Mouse (Mus musculus): ENCODE results near the gene Rad54l2. TPM values are rescaled to one million over a fixed set of nuclear protein-coding genes. Genes with fewer than 3 reads are reported as not detected.

Gene Rad54l2
- polyA plus RNA-seq, 1 experiment from 2014 or later: 6.2 TPM

DNA sequence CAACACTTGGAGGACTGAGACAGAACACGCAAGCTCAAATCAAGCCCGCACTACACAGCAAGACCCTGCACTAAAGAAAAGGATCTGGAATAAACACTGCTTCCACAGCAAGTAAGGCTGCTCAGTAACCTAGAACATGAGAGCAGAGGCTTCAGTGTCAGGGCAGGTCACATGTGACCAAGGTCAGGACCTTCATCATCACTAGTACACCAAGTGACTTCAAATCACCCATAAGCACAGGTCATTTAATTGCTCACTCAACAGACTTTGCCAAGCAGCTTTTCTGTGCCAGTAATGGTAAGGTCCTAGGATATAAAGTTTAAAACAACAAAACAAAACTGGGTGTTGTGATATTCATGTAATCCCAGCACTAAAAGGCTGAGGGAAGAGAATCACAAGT, 5.4 kb downstream of the Rad54l2 start:
- ATAC-seq (ENCODE audit: insufficient number of reproducible peaks, low FRiP score, low TSS enrichment, low read depth): no peak
- 100% methylated on average over 2 of the region's 2 CpGs for WGBS
- H3K4me1 ChIP-seq: peaks cover 9% of the 10 kb centered on the region

DNA sequence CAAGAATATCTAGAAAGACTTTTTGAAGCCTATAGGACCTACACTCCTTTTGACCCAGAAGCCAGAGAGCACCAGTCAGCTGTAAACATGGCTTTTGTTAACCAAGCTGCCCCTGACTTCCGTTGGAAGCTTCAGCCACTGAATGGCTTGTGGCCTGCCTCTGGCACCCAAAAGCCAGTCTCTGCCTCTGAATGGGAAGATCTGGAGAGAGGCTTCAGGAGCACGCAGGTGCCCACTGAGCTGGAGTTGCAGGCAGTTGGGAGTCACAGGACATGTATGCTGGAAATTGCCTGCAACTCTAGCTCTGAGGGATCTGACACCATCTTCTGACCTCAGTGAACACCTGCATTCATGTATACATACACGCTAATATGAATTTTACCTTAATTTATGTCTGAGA, 8.9 kb downstream of the Rad54l2 start:
- no peak overlapping the region for H3K4me3 ChIP-seq
- H3K9ac ChIP-seq: no peak overlapping the region
- H3K9me3 ChIP-seq: no peaks in the 10 kb centered on the region
- H3K4me1 ChIP-seq: no peaks in the 10 kb centered on the region
- H3K4me2 ChIP-seq: no peak overlapping the region
- no peaks in the 10 kb centered on the region for H3K27me3 ChIP-seq
- 88% methylated on average over 3 of the region's 3 CpGs for WGBS
- ATAC-seq (ENCODE audit: insufficient number of reproducible peaks, low FRiP score, low TSS enrichment, low read depth): no peak
- no peak overlapping the region for H3K27ac ChIP-seq
- H3K36me3 ChIP-seq: no peaks in the 10 kb centered on the region

More for the DNA sequence above, 5.4 kb downstream of the Rad54l2 start:
- no peaks in the 10 kb centered on the region for H3K27me3 ChIP-seq
- H3K4me3 ChIP-seq: no peak overlapping the region
- H3K36me3 ChIP-seq: no peaks in the 10 kb centered on the region
- no peaks in the 10 kb centered on the region for H3K9me3 ChIP-seq
- no peak overlapping the region for H3K27ac ChIP-seq
- H3K4me2 ChIP-seq: no peak overlapping the region
- H3K9ac ChIP-seq: no peak overlapping the region

DNA sequence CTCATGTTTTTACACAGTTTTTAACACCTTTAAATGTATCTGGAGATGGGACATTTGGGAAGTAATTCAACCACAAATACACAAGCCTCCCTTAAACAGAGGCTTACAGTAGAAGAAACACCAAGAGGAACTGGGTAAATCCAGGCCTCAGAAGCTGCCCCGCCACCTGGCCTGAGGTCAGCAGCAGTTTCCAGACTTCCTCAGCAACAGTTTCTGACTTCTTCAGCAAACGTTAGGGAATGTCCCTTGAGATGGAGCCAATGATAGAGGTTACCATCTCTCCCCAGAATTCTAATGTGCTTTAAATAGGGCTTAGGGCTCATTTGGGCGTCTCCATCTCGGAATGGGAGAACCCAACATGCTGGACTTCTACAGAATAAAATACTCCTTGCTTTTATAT, 10.7 kb downstream of the Rad54l2 start:
- Histone ChIP-seq H3K9me3 (no peaks in the 10 kb centered on the region), H3K4me2 (no peak overlapping the region), H3K27ac (no peak overlapping the region), H3K4me3 (no peak overlapping the region), H3K27me3 (no peaks in the 10 kb centered on the region), H3K36me3 (no peaks in the 10 kb centered on the region), H3K4me1 (no peaks in the 10 kb centered on the region), H3K9ac (no peak overlapping the region)
- no peak for ATAC-seq (ENCODE audit: insufficient number of reproducible peaks, low FRiP score, low TSS enrichment, low read depth)
- WGBS: 79% methylated on average over 4 of the region's 4 CpGs

DNA sequence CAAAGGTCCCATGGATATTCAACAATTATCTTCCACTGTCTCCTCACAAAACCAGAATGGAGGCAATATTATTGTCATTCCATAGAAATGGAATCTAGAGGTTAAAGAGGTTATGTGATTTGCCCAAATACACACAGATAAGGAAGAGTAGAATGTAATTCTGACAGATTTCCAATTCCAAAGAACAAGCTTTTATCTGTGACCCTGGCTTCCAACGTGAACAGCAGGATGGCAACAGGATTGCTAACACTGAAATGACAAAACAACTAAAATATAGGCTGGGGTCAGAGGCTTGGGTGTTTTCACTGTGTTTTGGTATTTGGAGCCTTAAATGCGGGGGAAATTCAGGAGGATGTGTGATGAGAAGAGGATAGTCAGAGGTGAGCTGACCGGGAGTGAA, 11.6 kb downstream of the Rad54l2 start:
- Histone ChIP-seq H3K4me3 (no peak overlapping the region), H3K4me2 (no peak overlapping the region), H3K9ac (no peak overlapping the region), H3K36me3 (no peaks in the 10 kb centered on the region), H3K27ac (no peak overlapping the region), H3K4me1 (no peaks in the 10 kb centered on the region), H3K9me3 (no peaks in the 10 kb centered on the region), H3K27me3 (no peaks in the 10 kb centered on the region)
- WGBS: 87% methylated on average over 3 of the region's 3 CpGs
- ATAC-seq (ENCODE audit: insufficient number of reproducible peaks, low FRiP score, low TSS enrichment, low read depth): no peak

DNA sequence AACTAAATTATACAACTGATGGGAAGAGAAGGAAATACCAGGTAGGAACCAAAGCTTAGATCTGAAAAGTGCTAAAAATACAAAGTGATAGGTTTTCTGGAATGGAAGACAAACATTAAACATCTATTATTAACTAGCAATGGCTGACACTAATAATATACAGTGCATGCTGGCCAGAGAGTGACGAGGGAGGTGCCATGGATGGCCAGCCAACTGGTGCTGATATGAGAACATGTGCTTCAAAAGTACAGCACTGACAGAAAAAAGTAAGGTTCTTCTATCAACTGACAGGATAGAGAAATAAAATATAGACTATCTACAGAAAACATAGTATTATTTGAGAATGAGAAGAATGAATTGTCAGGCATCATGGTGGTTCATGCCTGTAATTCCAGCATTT, 12.9 kb downstream of the Rad54l2 start:
- WGBS: 84% methylated on average over 1 of the region's 1 CpGs
- no peak for ATAC-seq (ENCODE audit: insufficient number of reproducible peaks, low FRiP score, low TSS enrichment, low read depth)

DNA sequence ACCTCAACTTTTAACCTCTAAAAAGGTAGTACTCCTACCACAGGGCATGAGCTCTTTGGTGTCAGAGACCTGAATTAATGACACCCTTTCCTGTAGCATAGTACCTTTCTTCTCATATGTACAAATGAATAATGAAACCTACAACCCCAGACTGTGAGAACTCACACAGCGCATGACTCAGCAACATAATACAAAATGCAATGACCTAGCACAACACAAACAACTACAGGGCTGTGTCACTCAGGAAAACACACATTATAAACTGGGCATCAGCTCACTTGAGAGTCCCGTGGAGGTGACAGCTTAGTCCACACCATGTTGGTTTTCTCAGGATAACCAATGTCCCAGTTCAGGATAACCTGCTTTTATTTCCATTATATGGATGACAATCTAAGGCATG, 17.2 kb downstream of the Rad54l2 start:
- 88% methylated on average over 2 of the region's 2 CpGs for WGBS
- no peak overlapping the region for H3K27ac ChIP-seq
- no peak overlapping the region for H3K4me2 ChIP-seq
- no peaks in the 10 kb centered on the region for H3K9me3 ChIP-seq
- H3K4me3 ChIP-seq: no peak overlapping the region
- no peak for ATAC-seq (ENCODE audit: insufficient number of reproducible peaks, low FRiP score, low TSS enrichment, low read depth)
- no peak overlapping the region for H3K9ac ChIP-seq
- H3K36me3 ChIP-seq: no peaks in the 10 kb centered on the region
- H3K4me1 ChIP-seq: no peaks in the 10 kb centered on the region
- H3K27me3 ChIP-seq: no peaks in the 10 kb centered on the region

More for the DNA sequence above, 12.9 kb downstream of the Rad54l2 start:
- Histone ChIP-seq H3K9ac (no peak overlapping the region), H3K4me3 (no peak overlapping the region), H3K9me3 (no peaks in the 10 kb centered on the region), H3K27me3 (no peaks in the 10 kb centered on the region), H3K27ac (no peak overlapping the region), H3K36me3 (no peaks in the 10 kb centered on the region), H3K4me1 (no peaks in the 10 kb centered on the region), H3K4me2 (no peak overlapping the region)

DNA sequence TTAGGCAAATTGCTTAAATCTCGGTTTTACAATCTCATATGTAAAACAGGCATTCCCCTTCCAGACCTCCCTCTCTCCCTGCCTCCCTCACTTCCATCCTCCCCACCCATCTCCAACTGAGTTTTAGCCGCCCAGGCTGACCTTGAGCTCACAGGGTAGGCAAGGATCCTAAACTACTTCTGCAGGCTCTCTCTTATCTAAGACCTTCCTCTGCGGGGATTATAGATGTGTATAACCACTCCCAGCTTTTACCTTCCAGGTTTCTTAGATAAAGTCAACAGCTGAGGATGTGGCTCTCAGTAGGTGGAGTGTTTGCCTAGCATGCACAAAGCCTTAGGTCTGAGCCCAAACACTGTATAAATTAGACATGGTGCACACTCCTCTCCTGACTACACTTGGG, 18.8 kb downstream of the Rad54l2 start:
- no peaks in the 10 kb centered on the region for H3K36me3 ChIP-seq
- H3K27me3 ChIP-seq: no peaks in the 10 kb centered on the region
- H3K27ac ChIP-seq: no peak overlapping the region
- no peak overlapping the region for H3K4me3 ChIP-seq
- H3K9me3 ChIP-seq: no peaks in the 10 kb centered on the region
- no peaks in the 10 kb centered on the region for H3K4me1 ChIP-seq
- no peak overlapping the region for H3K4me2 ChIP-seq
- no peak overlapping the region for H3K9ac ChIP-seq
- WGBS: 78% methylated on average over 3 of the region's 3 CpGs
- ATAC-seq (ENCODE audit: insufficient number of reproducible peaks, low FRiP score, low TSS enrichment, low read depth): no peak

DNA sequence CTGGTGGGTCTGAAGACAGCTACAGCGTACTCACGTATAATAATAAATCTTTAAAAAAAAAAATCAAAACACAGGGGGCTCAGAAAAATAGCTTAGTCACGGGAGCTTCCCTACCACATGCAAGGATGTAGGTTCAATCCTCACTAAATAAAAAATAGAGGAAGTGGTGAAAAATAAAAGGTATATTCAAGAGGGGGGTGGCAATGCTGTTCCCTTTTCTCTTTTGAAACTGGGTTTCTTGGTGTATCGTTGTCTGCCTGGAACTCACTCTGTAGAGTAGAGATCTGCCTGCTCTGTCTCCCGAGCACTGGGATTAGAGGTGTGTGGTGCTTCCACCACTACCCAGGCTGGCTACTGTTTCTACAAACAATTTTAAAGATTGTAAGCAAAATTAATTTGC, 19.2 kb downstream of the Rad54l2 start:
- H3K36me3 ChIP-seq: no peaks in the 10 kb centered on the region
- no peaks in the 10 kb centered on the region for H3K4me1 ChIP-seq
- no peak for ATAC-seq (ENCODE audit: insufficient number of reproducible peaks, low FRiP score, low TSS enrichment, low read depth)
- no peaks in the 10 kb centered on the region for H3K9me3 ChIP-seq
- no peak overlapping the region for H3K4me3 ChIP-seq
- H3K27ac ChIP-seq: no peak overlapping the region
- WGBS: 94% methylated on average over 5 of the region's 5 CpGs
- no peaks in the 10 kb centered on the region for H3K27me3 ChIP-seq
- no peak overlapping the region for H3K4me2 ChIP-seq
- no peak overlapping the region for H3K9ac ChIP-seq

DNA sequence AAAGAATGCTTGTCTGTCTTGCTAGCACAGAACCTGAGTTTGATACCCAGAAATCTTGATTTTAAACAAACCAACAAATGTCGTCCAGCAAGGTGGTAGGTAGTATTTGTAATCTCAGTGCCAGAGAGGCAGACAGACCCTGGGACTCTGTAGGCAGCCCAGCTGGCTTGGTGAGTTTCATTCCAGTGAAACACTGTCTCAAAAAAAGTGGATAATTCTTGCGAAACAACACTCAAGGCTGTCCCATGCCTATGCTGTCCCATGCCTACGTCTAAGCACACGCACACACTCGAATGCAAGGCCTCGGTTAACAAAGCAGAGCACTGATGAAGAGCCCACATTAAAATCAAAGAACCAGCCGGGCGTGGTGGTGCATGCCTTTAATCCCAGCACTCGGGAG, 32.6 kb downstream of the Rad54l2 start:
- Histone ChIP-seq H3K9ac (no peak overlapping the region), H3K36me3 (0 out of 2 replicates have a peak, but pooled peaks cover 23% of the 10 kb centered on the region), H3K4me1 (no peaks in the 10 kb centered on the region), H3K27me3 (no peaks in the 10 kb centered on the region), H3K9me3 (no peaks in the 10 kb centered on the region), H3K27ac (no peak overlapping the region), H3K4me3 (no peak overlapping the region), H3K4me2 (no peak overlapping the region)
- no peak for ATAC-seq (ENCODE audit: insufficient number of reproducible peaks, low FRiP score, low TSS enrichment, low read depth)
- 87% methylated on average over 9 of the region's 9 CpGs for WGBS

DNA sequence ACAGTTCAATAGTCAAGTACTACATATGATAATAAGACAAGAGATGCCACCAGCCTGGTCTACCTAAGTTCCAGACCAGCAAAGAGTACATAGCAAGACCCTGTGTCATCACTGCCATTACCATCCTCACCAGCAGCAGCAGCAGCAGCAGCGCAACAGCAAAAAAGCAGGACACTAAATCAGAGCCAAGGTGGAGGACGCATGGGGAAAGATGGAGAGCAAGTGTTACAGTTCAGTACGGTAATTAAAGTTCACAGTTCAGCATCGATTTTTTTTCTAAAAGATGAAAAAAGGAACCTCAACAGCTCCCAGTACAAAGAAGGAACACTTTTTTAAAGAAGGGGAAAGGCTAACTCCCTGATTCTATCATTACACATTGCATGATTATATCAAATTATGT, 33.2 kb downstream of the Rad54l2 start:
- no peak overlapping the region for H3K27ac ChIP-seq

DNA sequence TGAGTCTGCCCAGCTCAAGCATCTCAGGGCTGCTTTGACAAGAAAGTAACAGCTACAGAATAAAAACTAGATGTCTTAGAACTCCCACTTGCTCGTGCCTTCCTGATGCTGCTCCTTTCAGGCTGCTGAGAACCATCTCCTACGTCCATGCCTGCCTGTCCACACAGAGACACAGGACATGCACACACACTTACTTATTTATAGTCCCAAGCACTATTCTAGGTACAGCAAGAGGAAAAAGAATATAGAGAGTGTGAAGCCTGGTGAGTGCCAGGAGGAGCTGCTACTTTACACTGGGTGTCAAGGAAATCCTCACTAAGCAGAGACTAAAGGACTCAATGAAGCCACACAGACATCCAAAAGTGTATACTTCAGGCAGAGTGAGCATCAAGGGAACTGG, 34.7 kb downstream of the Rad54l2 start:
- no peak overlapping the region for H3K4me2 ChIP-seq
- H3K27me3 ChIP-seq: no peaks in the 10 kb centered on the region
- no peak for ATAC-seq (ENCODE audit: insufficient number of reproducible peaks, low FRiP score, low TSS enrichment, low read depth)
- H3K9ac ChIP-seq: no peak overlapping the region
- no peaks in the 10 kb centered on the region for H3K9me3 ChIP-seq
- 0 out of 2 replicates have a peak, but pooled peaks cover 19% of the 10 kb centered on the region for H3K36me3 ChIP-seq
- H3K4me1 ChIP-seq: no peaks in the 10 kb centered on the region
- H3K27ac ChIP-seq: no peak overlapping the region
- no peak overlapping the region for H3K4me3 ChIP-seq
- 87% methylated on average over 2 of the region's 2 CpGs for WGBS

More for the DNA sequence above, 33.2 kb downstream of the Rad54l2 start:
- no peaks in the 10 kb centered on the region for H3K4me1 ChIP-seq
- 92% methylated on average over 4 of the region's 4 CpGs for WGBS
- H3K27me3 ChIP-seq: no peaks in the 10 kb centered on the region
- no peaks in the 10 kb centered on the region for H3K9me3 ChIP-seq
- no peak overlapping the region for H3K4me3 ChIP-seq
- no peak for ATAC-seq (ENCODE audit: insufficient number of reproducible peaks, low FRiP score, low TSS enrichment, low read depth)
- no peak overlapping the region for H3K4me2 ChIP-seq
- H3K9ac ChIP-seq: no peak overlapping the region
- H3K36me3 ChIP-seq: 0 out of 2 replicates have a peak, but pooled peaks cover 23% of the 10 kb centered on the region

DNA sequence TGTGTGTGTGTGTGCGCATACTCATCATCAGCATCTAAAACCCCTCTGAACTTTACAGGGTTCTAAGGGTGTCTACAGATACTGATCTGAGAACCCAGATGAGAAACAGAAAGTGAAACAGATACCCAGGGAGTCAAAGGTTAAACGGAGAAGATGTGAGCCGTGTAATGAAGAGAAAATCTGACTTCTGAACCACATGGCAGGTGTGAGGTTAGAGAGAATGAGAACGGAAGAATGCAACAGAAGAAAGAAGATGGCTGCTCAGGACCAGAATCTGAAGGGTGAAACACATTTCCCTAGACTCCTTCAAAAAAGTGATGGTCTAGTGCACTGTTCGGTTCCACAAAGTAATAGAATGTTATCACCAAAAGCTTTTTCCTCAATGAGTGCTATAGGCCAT, 36.9 kb downstream of the Rad54l2 start:
- H3K9me3 ChIP-seq: no peaks in the 10 kb centered on the region
- H3K4me1 ChIP-seq: no peaks in the 10 kb centered on the region
- H3K9ac ChIP-seq: no peak overlapping the region
- no peak overlapping the region for H3K4me2 ChIP-seq
- WGBS: 91% methylated on average over 5 of the region's 5 CpGs
- H3K27me3 ChIP-seq: no peaks in the 10 kb centered on the region
- ATAC-seq (ENCODE audit: insufficient number of reproducible peaks, low FRiP score, low TSS enrichment, low read depth): no peak
- no peak overlapping the region for H3K27ac ChIP-seq
- no peak overlapping the region for H3K4me3 ChIP-seq
- H3K36me3 ChIP-seq: 0 out of 2 replicates have a peak, but pooled peaks cover 16% of the 10 kb centered on the region

DNA sequence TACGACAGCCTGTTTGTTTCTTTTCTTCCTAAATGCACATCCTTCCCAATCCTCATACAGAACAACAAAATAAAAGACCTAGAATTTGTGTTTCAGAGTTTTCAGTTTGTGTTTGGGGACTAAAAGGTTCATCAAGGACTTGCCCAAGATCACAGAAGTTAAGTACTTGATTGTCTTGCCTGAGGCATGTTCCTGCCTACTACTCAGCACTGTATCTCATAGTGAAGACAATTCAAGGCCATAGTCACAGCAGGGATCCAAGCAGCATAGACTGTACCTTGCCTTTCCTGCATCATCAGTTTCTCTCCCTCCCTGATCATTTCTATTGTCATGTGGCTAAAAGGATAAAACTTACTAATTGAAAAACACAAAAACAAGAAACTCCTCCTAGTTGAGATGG, 49.0 kb downstream of the Rad54l2 start:
- Histone ChIP-seq H3K27me3 (no peaks in the 10 kb centered on the region), H3K27ac (no peak overlapping the region), H3K4me1 (no peaks in the 10 kb centered on the region), H3K9me3 (no peaks in the 10 kb centered on the region), H3K9ac (no peak overlapping the region), H3K36me3 (0 out of 2 replicates have a peak, but pooled peaks cover 6% of the 10 kb centered on the region), H3K4me3 (no peak overlapping the region), H3K4me2 (no peak overlapping the region)
- 85% methylated on average over 1 of the region's 1 CpGs for WGBS
- no peak for ATAC-seq (ENCODE audit: insufficient number of reproducible peaks, low FRiP score, low TSS enrichment, low read depth)
